Mouse (Mus musculus): ENCODE measurements around the gene Cttnbp2nl. TPM values are rescaled to one million over a fixed set of nuclear protein-coding genes. Genes with fewer than 3 reads are reported as not detected.

Cttnbp2nl gene
- polyA plus RNA-seq, 1 experiment from 2014 or later: 21.9 TPM

GRCm38 (mm10) chr3:104960026-104961000 is 92.6 kb downstream of the Cttnbp2nl start:
- Histone ChIP-seq H3K36me3 (no peaks in the 10 kb centered on the region), H3K27ac (no peak overlapping the region), H3K4me1 (replicated peaks) (peaks cover 29% of the 10 kb centered on the region), H3K4me2 (replicated peaks) (peak overlapping the region; percentile 96), H3K9me3 (no peaks in the 10 kb centered on the region), H3K27me3 (replicated peaks) (peaks cover 33% of the 10 kb centered on the region), H3K9ac (peak overlapping the region; percentile 45; the same call in 1 of the 2 replicates), H3K4me3 (replicated peaks) (peak overlapping the region; percentile 54)
- no peak for ATAC-seq
- 28% methylated on average over 19 of the region's 19 CpGs for WGBS

- no peaks in the 10 kb centered on the region for H3K9me3 ChIP-seq
Observed at GRCm38 (mm10) chr3:104956131-104956581, 96.8 kb downstream of the Cttnbp2nl start.

GRCm38 (mm10) chr3:104954551-104954950 is 98.4 kb downstream of the Cttnbp2nl start:
- no peak overlapping the region for H3K4me2 ChIP-seq (replicated peaks)
- H3K27me3 ChIP-seq (replicated peaks): peaks cover 3% of the 10 kb centered on the region; the same call in 1 of the 2 replicates
- H3K4me3 ChIP-seq (replicated peaks): no peak overlapping the region
- peaks cover 2% of the 10 kb centered on the region; the same call in 1 of the 2 replicates for H3K4me1 ChIP-seq (replicated peaks)
- peaks cover 13% of the 10 kb centered on the region for H3K36me3 ChIP-seq
- no peak overlapping the region for H3K9ac ChIP-seq
- no peaks in the 10 kb centered on the region for H3K9me3 ChIP-seq
- WGBS: 93% methylated on average over 15 of the region's 15 CpGs
- no peak overlapping the region for H3K27ac ChIP-seq
- ATAC-seq: no peak

More at GRCm38 (mm10) chr3:104956131-104956581, 96.8 kb downstream of the Cttnbp2nl start:
- 58% methylated on average over 6 of the region's 6 CpGs for WGBS
- H3K36me3 ChIP-seq: peaks cover 9% of the 10 kb centered on the region
- peaks cover 19% of the 10 kb centered on the region for H3K27me3 ChIP-seq (replicated peaks)
- H3K4me1 ChIP-seq (replicated peaks): peaks cover 8% of the 10 kb centered on the region
- no peak overlapping the region for H3K27ac ChIP-seq
- H3K4me3 ChIP-seq (replicated peaks): no peak overlapping the region
- H3K9ac ChIP-seq: no peak overlapping the region
- ATAC-seq: peak; percentile 9; the same call in 1 of the 2 replicates
- no peak overlapping the region for H3K4me2 ChIP-seq (replicated peaks)

GRCm38 (mm10) chr3:104954137-104954536 is 98.8 kb downstream of the Cttnbp2nl start:
- Histone ChIP-seq H3K27me3 (replicated peaks) (peaks cover 3% of the 10 kb centered on the region; the same call in 1 of the 2 replicates), H3K4me3 (replicated peaks) (no peak overlapping the region), H3K4me2 (replicated peaks) (no peak overlapping the region), H3K36me3 (peaks cover 13% of the 10 kb centered on the region), H3K27ac (no peak overlapping the region), H3K9me3 (no peaks in the 10 kb centered on the region), H3K9ac (no peak overlapping the region), H3K4me1 (replicated peaks) (peaks cover 2% of the 10 kb centered on the region; the same call in 1 of the 2 replicates)
- 87% methylated on average over 3 of the region's 3 CpGs for WGBS
- ATAC-seq: no peak

GRCm38 (mm10) chr3:104952891-104953670 is 99.9 kb downstream of the Cttnbp2nl start:
- Histone ChIP-seq H3K9ac (no peak overlapping the region), H3K4me3 (replicated peaks) (no peak overlapping the region), H3K27me3 (replicated peaks) (no peaks in the 10 kb centered on the region), H3K4me2 (replicated peaks) (no peak overlapping the region), H3K36me3 (peaks cover 13% of the 10 kb centered on the region), H3K9me3 (no peaks in the 10 kb centered on the region), H3K27ac (no peak overlapping the region), H3K4me1 (replicated peaks) (peaks cover 2% of the 10 kb centered on the region; the same call in 1 of the 2 replicates)
- WGBS: 89% methylated on average over 22 of the region's 23 CpGs
- ATAC-seq: no peak

Other genes starting within 250 kb of the Cttnbp2nl start
- gene Mov10, start 234.6 kb downstream of the Cttnbp2nl start, polyA plus RNA-seq (2015; fragmentation: Nextera tagmentation; extraction: Ambion mirVana): 129 and 133 TPM in 2 replicates
- gene St7l, start 189.1 kb downstream of the Cttnbp2nl start, polyA plus RNA-seq (2015; fragmentation: Nextera tagmentation; extraction: Ambion mirVana): 35.9 and 36.8 TPM in 2 replicates
- 186 and 196 TPM in 2 replicates for gene Capza1, start 188.6 kb downstream of the Cttnbp2nl start, polyA plus RNA-seq (2015; fragmentation: Nextera tagmentation; extraction: Ambion mirVana)
- gene Wnt2b, start 91.2 kb downstream of the Cttnbp2nl start, polyA plus RNA-seq (2015; fragmentation: Nextera tagmentation; extraction: Ambion mirVana): 1.8 TPM in 2 replicates
- not detected in 2 replicates for gene 4930564D02Rik, start 13.7 kb upstream of the Cttnbp2nl start, polyA plus RNA-seq (2015; fragmentation: Nextera tagmentation; extraction: Ambion mirVana)